Mouse (Mus musculus): ENCODE results near the gene Ndufa6. TPM values are rescaled to one million over a fixed set of nuclear protein-coding genes. Genes with fewer than 3 reads are reported as not detected.

The Ndufa6 gene
- polyA plus RNA-seq, 1 experiment from 2014 or later, result 290 TPM

DNA sequence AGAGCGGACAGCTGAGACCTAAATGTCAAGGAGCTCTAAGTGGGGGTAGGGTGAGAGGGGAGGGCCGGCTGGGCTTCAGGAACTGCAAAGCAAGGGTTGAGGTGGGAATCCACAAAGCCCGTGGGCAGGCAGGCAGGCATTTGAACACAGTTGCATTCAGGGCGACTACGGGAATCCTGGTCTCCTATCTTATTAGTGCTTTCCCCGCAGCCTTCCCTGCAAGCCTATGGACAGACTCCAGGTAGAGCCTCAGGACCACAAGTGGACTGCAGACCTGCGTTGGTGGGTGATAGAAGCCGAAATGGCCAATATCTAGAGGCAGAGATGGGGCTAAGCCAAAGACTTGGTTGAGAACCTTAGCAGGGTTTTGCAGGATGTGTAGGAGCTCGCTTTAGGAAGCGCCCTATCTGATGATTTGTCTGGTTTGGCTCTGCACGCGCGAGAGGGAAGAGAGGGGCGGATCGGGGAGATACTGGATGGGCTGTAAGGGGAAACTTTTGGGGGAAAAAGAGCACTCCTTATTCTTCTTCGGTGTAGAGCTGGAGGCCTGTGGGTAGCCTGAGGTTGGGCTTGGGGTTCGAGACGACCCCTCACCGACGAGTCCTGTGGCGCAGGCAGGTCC lies 13.6 kb downstream of the Ndufa6 start:
- Histone ChIP-seq H3K4me3 (ENCODE audit: low read depth, low read length) (peak overlapping the region; percentile 31), H3K9me3 (ENCODE audit: control insufficient read depth, low read length) (no peaks in the 10 kb centered on the region), H3K27me3 (ENCODE audit: control insufficient read depth, insufficient read depth, low read length) (peaks cover 16% of the 10 kb centered on the region), H3K9ac (ENCODE audit: low read length) (peak overlapping the region; percentile 65), H3K27ac (ENCODE audit: low read depth, low read length) (no peak overlapping the region), H3K4me2 (peak overlapping the region; percentile 51), H3K36me3 (ENCODE audit: control insufficient read depth, insufficient read depth, low read length) (0 out of 2 replicates have a peak, but pooled peaks cover 2% of the 10 kb centered on the region), H3K4me1 (ENCODE audit: control insufficient read depth, insufficient read depth, low read length) (peaks cover 10% of the 10 kb centered on the region; the same call in 1 of the 2 replicates)
- WGBS, result 39% methylated on average over 21 of the region's 21 CpGs
- DNase-seq (ENCODE audit: low spot score, missing footprints) (no peak), ATAC-seq (ENCODE audit: low FRiP score) (no peak)

GRCm38 (mm10) chr15:82339634-82340254 lies 14.4 kb downstream of the Ndufa6 start:
- H3K27me3 ChIP-seq (ENCODE audit: control insufficient read depth, insufficient read depth, low read length), result peaks cover 16% of the 10 kb centered on the region
- H3K36me3 ChIP-seq (ENCODE audit: control insufficient read depth, insufficient read depth, low read length), result 0 out of 2 replicates have a peak, but pooled peaks cover 4% of the 10 kb centered on the region
- 84% methylated on average over 8 of the region's 8 CpGs for WGBS
- DNase-seq (ENCODE audit: low spot score, missing footprints) (no peak), ATAC-seq (ENCODE audit: low FRiP score) (no peak)
- H3K4me3 ChIP-seq (ENCODE audit: low read depth, low read length), result no peak overlapping the region
- no peak overlapping the region for H3K4me2 ChIP-seq
- no peaks in the 10 kb centered on the region for H3K9me3 ChIP-seq (ENCODE audit: control insufficient read depth, low read length)
- peaks cover 10% of the 10 kb centered on the region; the same call in 1 of the 2 replicates for H3K4me1 ChIP-seq (ENCODE audit: control insufficient read depth, insufficient read depth, low read length)
- H3K27ac ChIP-seq (ENCODE audit: low read depth, low read length), result no peak overlapping the region
- no peak overlapping the region for H3K9ac ChIP-seq (ENCODE audit: low read length)

- peaks cover 8% of the 10 kb centered on the region for H3K36me3 ChIP-seq (ENCODE audit: control insufficient read depth, insufficient read depth, low read length)
- WGBS, result 61% methylated on average over 10 of the region's 10 CpGs
- H3K27ac ChIP-seq (ENCODE audit: low read depth, low read length), result no peak overlapping the region
- H3K9ac ChIP-seq (ENCODE audit: low read length), result peak overlapping the region; percentile 70; the same call in 1 of the 2 replicates
- no peak for DNase-seq (ENCODE audit: low spot score, missing footprints)
- H3K9me3 ChIP-seq (ENCODE audit: control insufficient read depth, low read length), result no peaks in the 10 kb centered on the region
- ATAC-seq (ENCODE audit: low FRiP score), result no peak
- peaks cover 10% of the 10 kb centered on the region; the same call in 1 of the 2 replicates for H3K4me1 ChIP-seq (ENCODE audit: control insufficient read depth, insufficient read depth, low read length)
- peaks cover 16% of the 10 kb centered on the region for H3K27me3 ChIP-seq (ENCODE audit: control insufficient read depth, insufficient read depth, low read length)
- H3K4me3 ChIP-seq (ENCODE audit: low read depth, low read length), result peak overlapping the region; percentile 50
- peak overlapping the region; percentile 47 for H3K4me2 ChIP-seq
Observed at GRCm38 (mm10) chr15:82339150-82339549, 15.0 kb downstream of the Ndufa6 start.

GRCm38 (mm10) chr15:82338593-82339112 lies 15.5 kb downstream of the Ndufa6 start, which contains the start of the genes Naga, Pheta2 and Smdt1:
TSS of gene Naga (minus strand) at chr15:82338925.
TSS of gene Pheta2 (plus strand) at chr15:82338942.
TSS of gene Smdt1 (plus strand) at chr15:82338959.
- WGBS, result under 1% methylated on average over 41 of the region's 41 CpGs
- ATAC-seq (ENCODE audit: low FRiP score) (peak; percentile 89), DNase-seq (ENCODE audit: low spot score, missing footprints) (peak; percentile 100)
- peak within 1 kb of the TSS; percentile 47 for H3K4me2 ChIP-seq
- peaks cover 16% of the 10 kb centered on the region for H3K27me3 ChIP-seq (ENCODE audit: control insufficient read depth, insufficient read depth, low read length)
- peaks cover 10% of the 10 kb centered on the region; the same call in 1 of the 2 replicates for H3K4me1 ChIP-seq (ENCODE audit: control insufficient read depth, insufficient read depth, low read length)
- H3K4me3 ChIP-seq (ENCODE audit: low read depth, low read length), result peak within 1 kb of the TSS; percentile 50
- no peak within 1 kb of the TSS for H3K27ac ChIP-seq (ENCODE audit: low read depth, low read length)
- peaks cover 10% of the 10 kb centered on the region for H3K36me3 ChIP-seq (ENCODE audit: control insufficient read depth, insufficient read depth, low read length)
- H3K9me3 ChIP-seq (ENCODE audit: control insufficient read depth, low read length), result no peaks in the 10 kb centered on the region
- H3K9ac ChIP-seq (ENCODE audit: low read length), result peak within 1 kb of the TSS; percentile 70

- 63% methylated on average over 4 of the region's 4 CpGs for WGBS
- 0 out of 2 replicates have a peak, but pooled peaks have one; percentile 3 for ATAC-seq (ENCODE audit: low FRiP score)
- H3K27ac ChIP-seq (ENCODE audit: low read depth, low read length), result no peak overlapping the region
Observed at GRCm38 (mm10) chr15:82337875-82338274, 16.2 kb downstream of the Ndufa6 start.

GRCm38 (mm10) chr15:82336629-82337028 lies 17.5 kb downstream of the Ndufa6 start:
- H3K9me3 ChIP-seq (ENCODE audit: control insufficient read depth, low read length), result no peaks in the 10 kb centered on the region
- no peak overlapping the region for H3K4me3 ChIP-seq (ENCODE audit: low read depth, low read length)
- ATAC-seq (ENCODE audit: low FRiP score) (no peak), DNase-seq (ENCODE audit: low spot score, missing footprints) (no peak)
- H3K36me3 ChIP-seq (ENCODE audit: control insufficient read depth, insufficient read depth, low read length), result peaks cover 10% of the 10 kb centered on the region
- WGBS, result 80% methylated on average over 12 of the region's 12 CpGs
- no peak overlapping the region for H3K4me2 ChIP-seq
- H3K9ac ChIP-seq (ENCODE audit: low read length), result no peak overlapping the region
- peaks cover 10% of the 10 kb centered on the region; the same call in 1 of the 2 replicates for H3K4me1 ChIP-seq (ENCODE audit: control insufficient read depth, insufficient read depth, low read length)
- no peak overlapping the region for H3K27ac ChIP-seq (ENCODE audit: low read depth, low read length)
- H3K27me3 ChIP-seq (ENCODE audit: control insufficient read depth, insufficient read depth, low read length), result peaks cover 14% of the 10 kb centered on the region

More at GRCm38 (mm10) chr15:82337875-82338274, 16.2 kb downstream of the Ndufa6 start:
- H3K4me1 ChIP-seq (ENCODE audit: control insufficient read depth, insufficient read depth, low read length), result peaks cover 10% of the 10 kb centered on the region; the same call in 1 of the 2 replicates
- H3K9ac ChIP-seq (ENCODE audit: low read length), result peak overlapping the region; percentile 70; the same call in 1 of the 2 replicates
- H3K9me3 ChIP-seq (ENCODE audit: control insufficient read depth, low read length), result no peaks in the 10 kb centered on the region
- DNase-seq (ENCODE audit: low spot score, missing footprints), result no peak
- H3K27me3 ChIP-seq (ENCODE audit: control insufficient read depth, insufficient read depth, low read length), result peaks cover 16% of the 10 kb centered on the region
- peak overlapping the region; percentile 47 for H3K4me2 ChIP-seq
- peaks cover 10% of the 10 kb centered on the region for H3K36me3 ChIP-seq (ENCODE audit: control insufficient read depth, insufficient read depth, low read length)
- peak overlapping the region; percentile 50 for H3K4me3 ChIP-seq (ENCODE audit: low read depth, low read length)

DNA sequence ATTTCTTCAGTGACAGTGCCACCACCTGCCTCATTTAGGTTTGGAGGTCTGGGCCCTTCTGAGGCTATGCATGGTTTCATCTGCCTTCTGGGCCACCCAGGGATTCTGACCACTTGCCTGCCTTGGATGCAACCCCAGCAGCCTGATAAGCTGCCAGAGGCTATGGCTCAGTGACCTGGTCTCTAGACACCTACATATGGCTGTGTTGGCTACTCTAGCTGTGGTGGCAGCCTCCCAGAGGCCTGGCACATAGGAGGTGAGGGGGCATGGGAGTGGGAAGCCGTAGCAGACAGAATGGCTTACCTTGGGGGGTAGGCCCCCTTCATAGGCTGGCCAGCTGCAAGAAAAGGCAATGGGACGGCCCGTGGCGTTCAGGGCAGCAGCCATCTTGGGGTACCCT lies 18.9 kb downstream of the Ndufa6 start:
- no peak for ATAC-seq (ENCODE audit: low FRiP score)
- Histone ChIP-seq H3K9me3 (ENCODE audit: control insufficient read depth, low read length) (no peaks in the 10 kb centered on the region), H3K27me3 (ENCODE audit: control insufficient read depth, insufficient read depth, low read length) (peaks cover 3% of the 10 kb centered on the region; the same call in 1 of the 2 replicates), H3K4me1 (ENCODE audit: control insufficient read depth, insufficient read depth, low read length) (peaks cover 10% of the 10 kb centered on the region; the same call in 1 of the 2 replicates), H3K4me2 (no peak overlapping the region), H3K36me3 (ENCODE audit: control insufficient read depth, insufficient read depth, low read length) (peaks cover 10% of the 10 kb centered on the region), H3K9ac (ENCODE audit: low read length) (no peak overlapping the region), H3K4me3 (ENCODE audit: low read depth, low read length) (no peak overlapping the region), H3K27ac (ENCODE audit: low read depth, low read length) (no peak overlapping the region)
- WGBS, result 96% methylated on average over 4 of the region's 4 CpGs
- DNase-seq (ENCODE audit: low spot score, missing footprints), result no peak

GRCm38 (mm10) chr15:82325382-82325781 lies 28.7 kb downstream of the Ndufa6 start:
- DNase-seq (ENCODE audit: low spot score, missing footprints), result no peak
- Histone ChIP-seq H3K27ac (ENCODE audit: low read depth, low read length) (no peak overlapping the region), H3K36me3 (ENCODE audit: control insufficient read depth, insufficient read depth, low read length) (no peaks in the 10 kb centered on the region), H3K4me3 (ENCODE audit: low read depth, low read length) (no peak overlapping the region), H3K9me3 (ENCODE audit: control insufficient read depth, low read length) (no peaks in the 10 kb centered on the region), H3K4me2 (no peak overlapping the region), H3K4me1 (ENCODE audit: control insufficient read depth, insufficient read depth, low read length) (no peaks in the 10 kb centered on the region; the same call in 1 of the 2 replicates), H3K9ac (ENCODE audit: low read length) (no peak overlapping the region), H3K27me3 (ENCODE audit: control insufficient read depth, insufficient read depth, low read length) (no peaks in the 10 kb centered on the region)
- WGBS, result 79% methylated on average over 2 of the region's 2 CpGs
- ATAC-seq (ENCODE audit: low FRiP score), result no peak

- Histone ChIP-seq H3K4me2 (no peak overlapping the region), H3K4me3 (ENCODE audit: low read depth, low read length) (no peak overlapping the region), H3K9ac (ENCODE audit: low read length) (no peak overlapping the region), H3K27me3 (ENCODE audit: control insufficient read depth, insufficient read depth, low read length) (no peaks in the 10 kb centered on the region), H3K4me1 (ENCODE audit: control insufficient read depth, insufficient read depth, low read length) (no peaks in the 10 kb centered on the region), H3K9me3 (ENCODE audit: control insufficient read depth, low read length) (no peaks in the 10 kb centered on the region), H3K27ac (ENCODE audit: low read depth, low read length) (no peak overlapping the region), H3K36me3 (ENCODE audit: control insufficient read depth, insufficient read depth, low read length) (no peaks in the 10 kb centered on the region)
- 77% methylated on average over 8 of the region's 8 CpGs for WGBS
- DNase-seq (ENCODE audit: low spot score, missing footprints) (no peak), ATAC-seq (ENCODE audit: low FRiP score) (no peak)
Observed at GRCm38 (mm10) chr15:82322195-82322594, 31.9 kb downstream of the Ndufa6 start.

All from midbrain, embryonic 11.5 days (tissue).